Mouse (Mus musculus) bone marrow, adult 2 months (tissue): ENCODE results near the gene Ptpn9.

ENCODE experiments used
- CTCF ChIP-seq: fragments of 200-500 bp; IDR thresholded peaks from 2 replicates; pipeline ENCODE4 v1.5.1; 2011; ENCODE audit warnings: low read length, control low read depth; ENCODE audit not compliant: control insufficient read depth, insufficient read depth
- POLR2A ChIP-seq: fragments of 200-500 bp; IDR thresholded peaks from 2 replicates; pipeline ENCODE4 v1.6.1; 2011; ENCODE audit warnings: low read depth, mild to moderate bottlenecking, control low read depth, low read length, borderline replicate concordance; ENCODE audit not compliant: control insufficient read depth

DNA sequence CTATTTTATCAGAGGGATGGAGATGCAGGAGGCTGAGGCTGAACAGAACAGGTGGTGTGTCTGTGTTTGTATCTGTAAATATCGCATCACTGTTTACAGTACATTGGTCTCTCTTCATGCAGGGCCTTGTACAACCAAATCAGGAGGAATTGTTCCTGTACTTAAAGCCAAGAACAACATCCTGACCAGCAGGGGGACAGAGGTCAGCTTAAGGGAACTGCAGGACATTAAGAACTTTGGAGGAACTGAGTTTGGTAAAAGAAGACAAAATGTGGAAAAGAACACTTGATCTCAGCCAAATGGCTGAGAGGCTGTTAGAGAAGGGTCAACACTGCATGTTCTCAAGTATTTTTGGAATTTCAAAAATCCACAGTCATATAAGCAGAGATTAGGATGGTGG is 20.0 kb downstream of the Ptpn9 start:
- no peak for TF ChIP-seq CTCF
- no peak for TF ChIP-seq POLR2A
